In genomic region chr1:45448856-45449255, GRCm38 (mm10) we compare ENCODE assay signal across 13 mouse cellular contexts. TPM values are rescaled to one million over a fixed set of nuclear protein-coding genes. Genes with fewer than 3 reads are reported as not detected.
"Had no signal": no experiment of that assay in that cellular context is flagged by ENCODE, and none has a peak within 500 bp of the region (broad histone marks: within the 10 kb centered on the region; RNA-seq: fewer than 3 reads in every experiment).

No protein-coding gene starts in this region.

- H3K27me3 ChIP-seq: limb, embryonic 13.5 days; lung, embryonic 15.5 days; midbrain, embryonic 12.5 days; neural tube, embryonic 15.5 days had no signal

- DNase-seq: kidney, adult 9 months; kidney, postnatal 10 days; kidney, postnatal 4 days; thymus, adult 18-20 months; thymus, postnatal 25 days had no signal

- H3K27ac ChIP-seq: limb, embryonic 13.5 days; liver, embryonic 14.5 days; lung, embryonic 15.5 days; midbrain, embryonic 12.5 days; neural tube, embryonic 15.5 days had no signal

- ATAC-seq: inflammation-experienced regulatory T-cells, adult 6 months; intestine, postnatal 0 days had no signal

- H3K36me3 ChIP-seq: limb, embryonic 13.5 days; lung, embryonic 15.5 days; midbrain, embryonic 12.5 days; neural tube, embryonic 15.5 days had no signal

- H3K9me3 ChIP-seq: limb, embryonic 13.5 days; lung, embryonic 15.5 days; midbrain, embryonic 12.5 days; neural tube, embryonic 15.5 days had no signal

- H3K4me2 ChIP-seq: limb, embryonic 13.5 days; lung, embryonic 15.5 days; midbrain, embryonic 12.5 days; neural tube, embryonic 15.5 days had no signal

- H3K4me3 ChIP-seq: limb, embryonic 13.5 days; lung, embryonic 15.5 days; midbrain, embryonic 12.5 days; myocyte; neural tube, embryonic 15.5 days had no signal

- H3K4me1 ChIP-seq: limb, embryonic 13.5 days; lung, embryonic 15.5 days; midbrain, embryonic 12.5 days; neural tube, embryonic 15.5 days had no signal

- H3K9ac ChIP-seq: limb, embryonic 13.5 days; liver, embryonic 14.5 days; lung, embryonic 15.5 days; midbrain, embryonic 12.5 days; neural tube, embryonic 15.5 days had no signal

RNA-seq across cellular contexts. Expression of gene Col5a2, which starts 54.2 kb away (rescaled TPM):
- polyA plus RNA-seq: inflammation-experienced regulatory T-cells, adult 6 months had no signal
